Mouse (Mus musculus): Measurements from ENCODE around the gene Fhit. TPM values are rescaled to one million over a fixed set of nuclear protein-coding genes. Genes with fewer than 3 reads are reported as not detected.
A peak's percentile ranks its signal among the peaks of the same experiment; 100 is the strongest.

The Fhit gene
- polyA plus RNA-seq, 1 experiment from 2014 or later = 21.4 TPM

DNA sequence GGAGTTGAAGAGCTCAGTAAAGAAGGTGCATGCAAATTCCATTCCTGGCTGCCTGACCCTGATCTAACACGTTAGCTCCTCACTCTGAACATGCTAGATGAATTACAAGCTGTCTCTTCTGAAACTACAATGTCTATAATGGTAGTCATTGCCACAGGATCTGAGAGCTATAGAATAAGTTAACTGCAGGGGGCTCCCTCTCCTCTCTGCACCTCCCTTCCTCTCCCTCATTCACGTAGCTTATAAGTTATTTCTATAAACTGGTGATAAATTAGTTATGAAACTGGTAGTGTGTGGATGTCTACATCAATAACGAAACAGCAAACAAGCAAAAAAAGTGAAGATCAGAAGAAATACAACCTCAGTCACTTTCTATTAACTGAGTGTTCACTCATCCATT lies 860.9 kb downstream of the Fhit start:
- TF ChIP-seq CTCF (IDR thresholded peaks at IDR 0.05; ENCODE audit: low read depth) = peak; percentile 24; the same call in 1 of the 2 replicates
- Histone ChIP-seq H3K9me3 (ENCODE audit: control insufficient read depth) (no peaks in the 10 kb centered on the region), H3K9ac (ENCODE audit: low read depth, low read length) (no peak overlapping the region), H3K4me2 (replicated peaks; ENCODE audit: low read depth) (no peak overlapping the region), H3K4me1 (replicated peaks; ENCODE audit: control insufficient read depth, insufficient read depth, low read length) (no peaks in the 10 kb centered on the region), H3K27me3 (replicated peaks; ENCODE audit: control insufficient read depth, insufficient read depth, low read length) (no peaks in the 10 kb centered on the region), H3K4me3 (ENCODE audit: low read depth, low read length) (no peak overlapping the region), H3K27ac (ENCODE audit: low read depth, low read length) (no peak overlapping the region), H3K36me3 (ENCODE audit: control insufficient read depth, insufficient read depth) (no peaks in the 10 kb centered on the region)
- whole genome bisulfite sequencing = 71% methylated on average over 3 of the region's 3 CpGs
- ATAC-seq = no peak

DNA sequence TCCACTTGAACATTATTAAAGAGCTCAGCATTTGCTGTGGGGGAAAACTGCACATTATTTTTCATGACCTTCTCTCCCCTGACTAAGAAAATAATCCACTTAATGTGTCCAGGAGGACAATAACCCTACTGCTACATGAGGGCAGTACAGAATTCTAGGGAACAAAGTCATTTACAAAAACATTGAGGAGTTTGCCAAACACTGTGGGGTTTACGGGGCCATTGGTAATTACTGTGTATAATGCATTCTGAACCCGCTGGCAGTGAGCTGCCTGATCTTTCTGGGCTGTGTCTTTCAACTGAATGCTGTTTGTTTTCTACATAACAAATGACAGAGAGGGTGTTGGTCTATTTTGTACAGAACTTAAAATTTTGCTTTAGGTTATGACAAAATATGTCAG lies 862.8 kb downstream of the Fhit start:
- 74% methylated on average over 2 of the region's 2 CpGs for WGBS
- Histone ChIP-seq H3K4me3 (ENCODE audit: low read depth, low read length) (no peak overlapping the region), H3K4me1 (replicated peaks; ENCODE audit: control insufficient read depth, insufficient read depth, low read length) (no peaks in the 10 kb centered on the region), H3K27me3 (replicated peaks; ENCODE audit: control insufficient read depth, insufficient read depth, low read length) (no peaks in the 10 kb centered on the region), H3K4me2 (replicated peaks; ENCODE audit: low read depth) (no peak overlapping the region), H3K9me3 (ENCODE audit: control insufficient read depth) (no peaks in the 10 kb centered on the region), H3K9ac (ENCODE audit: low read depth, low read length) (no peak overlapping the region), H3K36me3 (ENCODE audit: control insufficient read depth, insufficient read depth) (no peaks in the 10 kb centered on the region), H3K27ac (ENCODE audit: low read depth, low read length) (no peak overlapping the region)
- no peak for ATAC-seq
- no peak for TF ChIP-seq CTCF (IDR thresholded peaks at IDR 0.05; ENCODE audit: low read depth)

DNA sequence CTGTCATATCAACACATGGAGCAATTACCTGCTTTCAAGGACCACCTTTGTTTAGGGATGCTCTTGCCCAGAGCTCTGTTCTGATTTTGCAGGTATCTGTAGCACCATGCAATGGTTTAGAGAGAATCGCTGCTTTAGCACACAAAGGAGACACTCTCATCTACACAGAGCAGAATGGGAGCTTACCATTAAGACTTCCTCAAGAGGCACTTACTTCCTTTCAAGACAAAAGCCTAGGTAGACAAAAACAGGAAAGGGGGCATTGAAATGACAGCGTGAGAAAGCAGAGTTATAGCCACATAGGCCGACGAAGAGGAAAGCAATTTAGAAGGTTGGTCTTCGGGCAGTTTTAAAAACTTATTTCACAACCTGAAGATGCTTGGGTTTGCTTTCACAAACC lies 872.8 kb downstream of the Fhit start:
- no peak for ATAC-seq
- Histone ChIP-seq H3K4me2 (replicated peaks; ENCODE audit: low read depth) (no peak overlapping the region), H3K27me3 (replicated peaks; ENCODE audit: control insufficient read depth, insufficient read depth, low read length) (no peaks in the 10 kb centered on the region), H3K4me1 (replicated peaks; ENCODE audit: control insufficient read depth, insufficient read depth, low read length) (no peaks in the 10 kb centered on the region), H3K9me3 (ENCODE audit: control insufficient read depth) (no peaks in the 10 kb centered on the region), H3K36me3 (ENCODE audit: control insufficient read depth, insufficient read depth) (no peaks in the 10 kb centered on the region), H3K27ac (ENCODE audit: low read depth, low read length) (no peak overlapping the region), H3K9ac (ENCODE audit: low read depth, low read length) (no peak overlapping the region), H3K4me3 (ENCODE audit: low read depth, low read length) (no peak overlapping the region)
- 79% methylated on average over 5 of the region's 5 CpGs for WGBS
- TF ChIP-seq CTCF (IDR thresholded peaks at IDR 0.05; ENCODE audit: low read depth) = no peak

DNA sequence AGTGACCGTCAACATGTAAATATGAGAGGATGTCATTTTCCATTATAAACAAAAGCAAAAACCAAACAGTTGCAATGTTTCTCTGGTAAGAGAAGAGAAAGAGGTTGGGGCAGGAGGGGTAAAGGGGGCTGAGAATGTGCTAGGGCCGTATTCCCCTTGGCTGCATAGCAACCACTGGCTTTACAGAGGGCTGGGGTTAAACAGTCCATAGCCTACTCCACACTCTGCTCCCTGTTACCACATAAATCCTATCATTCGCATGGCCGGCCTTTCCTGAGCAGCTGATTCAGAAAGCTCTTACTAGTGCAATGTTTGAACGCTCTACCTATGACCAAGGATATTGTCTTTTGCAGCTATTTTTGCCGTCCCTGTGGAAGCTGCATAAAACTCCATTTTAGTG lies 875.8 kb downstream of the Fhit start:
- H3K4me2 ChIP-seq (replicated peaks; ENCODE audit: low read depth) = no peak overlapping the region
- no peaks in the 10 kb centered on the region for H3K4me1 ChIP-seq (replicated peaks; ENCODE audit: control insufficient read depth, insufficient read depth, low read length)
- H3K9ac ChIP-seq (ENCODE audit: low read depth, low read length) = no peak overlapping the region
- WGBS = 82% methylated on average over 6 of the region's 6 CpGs
- no peak for TF ChIP-seq CTCF (IDR thresholded peaks at IDR 0.05; ENCODE audit: low read depth)
- ATAC-seq = no peak
- H3K9me3 ChIP-seq (ENCODE audit: control insufficient read depth) = no peaks in the 10 kb centered on the region
- H3K27ac ChIP-seq (ENCODE audit: low read depth, low read length) = no peak overlapping the region
- no peak overlapping the region for H3K4me3 ChIP-seq (ENCODE audit: low read depth, low read length)
- no peaks in the 10 kb centered on the region for H3K27me3 ChIP-seq (replicated peaks; ENCODE audit: control insufficient read depth, insufficient read depth, low read length)
- no peaks in the 10 kb centered on the region for H3K36me3 ChIP-seq (ENCODE audit: control insufficient read depth, insufficient read depth)

DNA sequence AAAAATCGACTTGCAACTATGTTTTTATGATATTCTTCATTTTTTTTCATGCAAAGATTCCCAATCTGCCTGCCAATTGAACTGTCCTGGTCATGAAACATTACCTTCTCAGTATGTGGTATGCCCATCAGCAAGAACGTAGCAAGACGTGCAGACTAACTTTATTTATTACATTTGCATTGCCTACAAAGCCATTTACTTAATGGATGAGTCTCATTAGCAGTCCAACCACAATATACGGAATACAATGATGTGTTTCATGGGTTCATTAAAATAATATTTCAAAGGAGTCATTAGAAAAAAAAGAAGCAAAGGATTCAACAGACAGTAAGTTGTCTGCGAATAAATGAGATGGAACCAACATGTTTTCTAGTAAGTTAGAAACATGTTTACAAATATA lies 933.1 kb downstream of the Fhit start:
- no peak for TF ChIP-seq CTCF (IDR thresholded peaks at IDR 0.05; ENCODE audit: low read depth)
- no peaks in the 10 kb centered on the region for H3K4me1 ChIP-seq (replicated peaks; ENCODE audit: control insufficient read depth, insufficient read depth, low read length)
- H3K36me3 ChIP-seq (ENCODE audit: control insufficient read depth, insufficient read depth) = no peaks in the 10 kb centered on the region
- no peak overlapping the region for H3K27ac ChIP-seq (ENCODE audit: low read depth, low read length)
- H3K9me3 ChIP-seq (ENCODE audit: control insufficient read depth) = no peaks in the 10 kb centered on the region
- H3K9ac ChIP-seq (ENCODE audit: low read depth, low read length) = no peak overlapping the region
- 71% methylated on average over 5 of the region's 5 CpGs for WGBS
- H3K4me3 ChIP-seq (ENCODE audit: low read depth, low read length) = no peak overlapping the region
- no peak overlapping the region for H3K4me2 ChIP-seq (replicated peaks; ENCODE audit: low read depth)
- no peaks in the 10 kb centered on the region for H3K27me3 ChIP-seq (replicated peaks; ENCODE audit: control insufficient read depth, insufficient read depth, low read length)
- no peak for ATAC-seq

DNA sequence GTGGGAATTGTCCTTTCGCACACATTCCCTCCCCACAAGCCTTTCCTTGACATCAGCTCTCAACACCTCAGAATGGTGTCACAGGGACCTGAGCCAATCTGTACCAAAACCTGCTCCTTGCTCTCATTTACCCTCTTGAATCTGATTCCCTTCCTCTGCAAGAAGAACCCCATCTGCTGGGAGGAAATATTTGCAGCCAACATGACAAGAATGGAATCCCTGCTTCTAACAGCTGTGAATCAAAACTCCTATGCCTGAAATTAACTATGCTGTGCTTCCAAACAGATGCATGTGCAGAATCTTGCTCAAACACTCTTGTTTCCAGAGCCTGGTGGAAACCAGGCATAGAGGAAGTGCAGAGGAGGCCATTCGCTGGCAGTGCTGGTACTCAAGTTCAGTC lies 940.0 kb downstream of the Fhit start:
- WGBS = 90% methylated on average over 2 of the region's 2 CpGs

DNA sequence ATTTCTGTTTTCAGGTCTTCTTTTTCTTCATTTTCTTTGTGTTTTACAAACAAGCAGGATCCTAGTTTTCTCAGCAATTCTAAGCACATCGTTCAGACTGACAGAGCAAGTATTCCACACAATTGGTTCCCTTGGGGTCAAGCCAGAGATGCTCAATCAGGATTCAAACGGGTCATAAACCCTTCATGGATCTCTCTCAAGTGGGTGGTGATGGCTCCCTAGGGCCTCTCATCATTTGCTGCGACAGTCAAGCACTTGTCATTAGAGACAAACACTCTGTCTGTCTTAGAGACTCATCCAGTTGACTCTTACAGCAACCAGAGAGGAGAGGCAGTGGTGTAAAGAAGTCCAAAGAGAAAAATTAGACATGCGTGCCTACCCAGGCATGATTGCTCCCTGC lies 948.6 kb downstream of the Fhit start:
- WGBS = 39% methylated on average over 4 of the region's 4 CpGs
- H3K27me3 ChIP-seq (replicated peaks; ENCODE audit: control insufficient read depth, insufficient read depth, low read length) = no peaks in the 10 kb centered on the region
- TF ChIP-seq CTCF (IDR thresholded peaks at IDR 0.05; ENCODE audit: low read depth) = no peak
- H3K4me1 ChIP-seq (replicated peaks; ENCODE audit: control insufficient read depth, insufficient read depth, low read length) = no peaks in the 10 kb centered on the region
- no peak overlapping the region for H3K27ac ChIP-seq (ENCODE audit: low read depth, low read length)
- no peaks in the 10 kb centered on the region for H3K36me3 ChIP-seq (ENCODE audit: control insufficient read depth, insufficient read depth)
- no peak overlapping the region for H3K4me2 ChIP-seq (replicated peaks; ENCODE audit: low read depth)
- ATAC-seq = no peak
- H3K9me3 ChIP-seq (ENCODE audit: control insufficient read depth) = no peaks in the 10 kb centered on the region
- no peak overlapping the region for H3K4me3 ChIP-seq (ENCODE audit: low read depth, low read length)
- H3K9ac ChIP-seq (ENCODE audit: low read depth, low read length) = no peak overlapping the region

More for the DNA sequence above, 940.0 kb downstream of the Fhit start:
- Histone ChIP-seq H3K27ac (ENCODE audit: low read depth, low read length) (no peak overlapping the region), H3K9me3 (ENCODE audit: control insufficient read depth) (no peaks in the 10 kb centered on the region), H3K9ac (ENCODE audit: low read depth, low read length) (no peak overlapping the region), H3K4me1 (replicated peaks; ENCODE audit: control insufficient read depth, insufficient read depth, low read length) (no peaks in the 10 kb centered on the region), H3K4me2 (replicated peaks; ENCODE audit: low read depth) (no peak overlapping the region), H3K27me3 (replicated peaks; ENCODE audit: control insufficient read depth, insufficient read depth, low read length) (no peaks in the 10 kb centered on the region), H3K36me3 (ENCODE audit: control insufficient read depth, insufficient read depth) (no peaks in the 10 kb centered on the region), H3K4me3 (ENCODE audit: low read depth, low read length) (no peak overlapping the region)
- no peak for TF ChIP-seq CTCF (IDR thresholded peaks at IDR 0.05; ENCODE audit: low read depth)
- ATAC-seq = no peak
